In the genomic region with DNA sequence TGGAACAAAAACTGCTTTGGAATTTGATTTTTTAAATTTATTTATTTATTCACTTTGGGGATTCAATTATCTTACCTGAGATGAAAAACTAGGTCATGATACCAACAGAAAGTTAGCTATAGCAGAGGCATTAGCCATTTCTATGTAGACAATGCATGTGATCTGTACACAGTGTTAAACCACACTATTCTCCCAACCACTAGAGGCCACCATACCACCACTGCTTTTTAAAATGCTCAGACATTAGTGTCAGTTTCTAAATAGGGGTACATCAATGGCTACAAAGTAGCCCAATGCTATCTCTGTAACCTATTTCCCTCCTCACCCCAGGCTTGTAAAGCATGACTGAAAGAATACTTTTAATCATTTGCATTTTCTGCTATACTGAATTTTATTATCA, we compare ENCODE assay signal across 11 mouse cellular contexts. TPM values are rescaled to one million over a fixed set of nuclear protein-coding genes. Genes with fewer than 3 reads are reported as not detected.
DNase-seq lines count a peak whose midpoint lies in the region; ATAC-seq and TF ChIP-seq lines count a peak whose summit lies in the region.
"Had no signal": no experiment of that assay in that cellular context is flagged by ENCODE, and none has a peak within 500 bp of the region (broad histone marks: within the 10 kb centered on the region; RNA-seq: fewer than 3 reads in every experiment).

No protein-coding gene starts in this region.

- no peak overlapping the region for H3K4me2 ChIP-seq in heart, embryonic 14.5 days (ENCODE audit: low read length)
- no peak overlapping the region for H3K4me2 ChIP-seq in heart, embryonic 12.5 days
- no peak overlapping the region for H3K4me2 ChIP-seq in forebrain, postnatal 0 days (ENCODE audit: low read depth)
- H3K4me2 ChIP-seq: embryonic facial prominence, embryonic 13.5 days; lung, embryonic 15.5 days had no signal

- peak; percentile 59 for TF ChIP-seq CTCF in forebrain, postnatal 0 days (IDR thresholded peaks at IDR 0.05; ENCODE audit: low read depth)

- intact Hi-C loops in gastrocnemius, postnatal 14 days (cut with DNase I; ENCODE audit: low total_unique reads), result no loop called here

- peak; percentile 35 for DNase-seq in 416B (ENCODE audit: low read depth)
- DNase-seq in NIH3T3 (ENCODE audit: low read depth), result peak; percentile 57
- peak; percentile 23 for DNase-seq in forebrain, postnatal 0 days
- no peak for DNase-seq in gastrocnemius, postnatal 14 days
- no peak for DNase-seq in layer of hippocampus, adult 9-11 months
- no peak for DNase-seq in layer of hippocampus, postnatal 14 days (ENCODE audit: low spot score in 2 of 2)
- DNase-seq: kidney, adult 9 months had no signal

- no peaks in the 10 kb centered on the region for H3K9me3 ChIP-seq in heart, embryonic 14.5 days (ENCODE audit: control insufficient read depth, low read length)
- no peaks in the 10 kb centered on the region for H3K9me3 ChIP-seq in heart, embryonic 12.5 days (replicated peaks)
- H3K9me3 ChIP-seq in forebrain, postnatal 0 days (ENCODE audit: low read length), result no peaks in the 10 kb centered on the region
- H3K9me3 ChIP-seq: embryonic facial prominence, embryonic 13.5 days; lung, embryonic 15.5 days had no signal

- no peak overlapping the region for H3K4me3 ChIP-seq in heart, embryonic 14.5 days (ENCODE audit: control insufficient read depth in 1 of 2, insufficient read depth in 1 of 2, low read depth in 1 of 2, low read length in 2 of 2)
- H3K4me3 ChIP-seq in heart, embryonic 12.5 days, result no peak overlapping the region
- H3K4me3 ChIP-seq in forebrain, postnatal 0 days (ENCODE audit: low read depth, low read length), result no peak overlapping the region
- H3K4me3 ChIP-seq: embryonic facial prominence, embryonic 13.5 days; lung, embryonic 15.5 days had no signal

- H3K9ac ChIP-seq in heart, embryonic 14.5 days (ENCODE audit: low read length), result no peak overlapping the region
- no peak overlapping the region for H3K9ac ChIP-seq in heart, embryonic 12.5 days
- no peak overlapping the region for H3K9ac ChIP-seq in forebrain, postnatal 0 days
- H3K9ac ChIP-seq: embryonic facial prominence, embryonic 13.5 days; lung, embryonic 15.5 days had no signal

- no peaks in the 10 kb centered on the region for H3K27me3 ChIP-seq in heart, embryonic 14.5 days (ENCODE audit: control insufficient read depth, insufficient read depth, low read length)
- H3K27me3 ChIP-seq in heart, embryonic 12.5 days (replicated peaks), result no peaks in the 10 kb centered on the region
- H3K27me3 ChIP-seq in forebrain, postnatal 0 days (ENCODE audit: insufficient read depth, low read length), result no peaks in the 10 kb centered on the region
- H3K27me3 ChIP-seq: embryonic facial prominence, embryonic 13.5 days; lung, embryonic 15.5 days had no signal

- no peak overlapping the region for H3K27ac ChIP-seq in heart, embryonic 14.5 days (replicated peaks in 1 of 2; ENCODE audit: control insufficient read depth in 1 of 2, insufficient read depth in 1 of 2, low read depth in 2 of 2, low read length in 2 of 2)
- no peak overlapping the region for H3K27ac ChIP-seq in heart, embryonic 12.5 days (ENCODE audit: poor library complexity, severe bottlenecking)
- no peak overlapping the region for H3K27ac ChIP-seq in forebrain, postnatal 0 days (ENCODE audit: low read depth, low read length)
- H3K27ac ChIP-seq: embryonic facial prominence, embryonic 13.5 days; lung, embryonic 15.5 days had no signal

- H3K4me1 ChIP-seq in heart, embryonic 14.5 days (ENCODE audit: control insufficient read depth in 2 of 2, insufficient read depth in 2 of 2, low read length in 2 of 2), result no peaks in the 10 kb centered on the region
- H3K4me1 ChIP-seq in heart, embryonic 12.5 days (replicated peaks), result 0 out of 2 replicates have a peak, but pooled peaks cover 3% of the 10 kb centered on the region
- H3K4me1 ChIP-seq in forebrain, postnatal 0 days (ENCODE audit: insufficient read depth), result no peaks in the 10 kb centered on the region
- H3K4me1 ChIP-seq: embryonic facial prominence, embryonic 13.5 days; lung, embryonic 15.5 days had no signal

- ATAC-seq in heart, embryonic 14.5 days (ENCODE audit: insufficient number of reproducible peaks, insufficient read depth, low FRiP score, low read depth), result peak; percentile 26; the same call in 1 of the 2 replicates
- ATAC-seq in heart, embryonic 12.5 days (ENCODE audit: insufficient number of reproducible peaks, low FRiP score), result no peak
- ATAC-seq in forebrain, postnatal 0 days, result no peak

- peaks cover 72% of the 10 kb centered on the region for H3K36me3 ChIP-seq in heart, embryonic 14.5 days (ENCODE audit: control insufficient read depth, insufficient read depth, low read length)
- H3K36me3 ChIP-seq in heart, embryonic 12.5 days, result peaks cover 43% of the 10 kb centered on the region
- H3K36me3 ChIP-seq in forebrain, postnatal 0 days (ENCODE audit: insufficient read depth), result peaks cover 45% of the 10 kb centered on the region

RNA-seq across cellular contexts. Expression of a gene that starts 26.1 kb away (rescaled TPM):
- polyA plus RNA-seq in heart, embryonic 14.5 days (2014; fragmentation: Nextera tagmentation; extraction: Ambion mirVana), result 22.9 and 25.7 TPM in 2 replicates
- polyA plus RNA-seq in heart, embryonic 12.5 days (2016; fragmentation: Nextera tagmentation; extraction: Ambion mirVana), result 23.8 and 25.1 TPM in 2 replicates
- 34.7 and 49.6 TPM in 2 replicates for total RNA-seq in forebrain, postnatal 0 days (2014; rRNA removed)
- 8.7 and 10.4 TPM in 2 replicates for polyA plus RNA-seq in forebrain, postnatal 0 days (2015; fragmentation: Nextera tagmentation; extraction: Ambion mirVana)
- 10 to 100 TPM in 1 of 2 experiments, 1 to 10 TPM in 1; 8.8 to 10.3 TPM for total RNA-seq in gastrocnemius, postnatal 14 days (2021)
- total RNA-seq in layer of hippocampus, postnatal 14 days (2021), result 10 to 100 TPM; 50.4 to 56.4 TPM

RNA-seq across cellular contexts. Expression of a gene that starts 26.3 kb away (rescaled TPM):
- polyA plus RNA-seq in heart, embryonic 14.5 days (2014; fragmentation: Nextera tagmentation; extraction: Ambion mirVana), result 33.2 and 34.0 TPM in 2 replicates
- polyA plus RNA-seq in heart, embryonic 12.5 days (2016; fragmentation: Nextera tagmentation; extraction: Ambion mirVana), result 38.4 TPM in 2 replicates
- total RNA-seq in forebrain, postnatal 0 days (2014; rRNA removed), result 25.7 and 26.2 TPM in 2 replicates
- 52.3 and 53.8 TPM in 2 replicates for polyA plus RNA-seq in forebrain, postnatal 0 days (2015; fragmentation: Nextera tagmentation; extraction: Ambion mirVana)
- total RNA-seq in gastrocnemius, postnatal 14 days (2021), result 10 to 100 TPM; 17.7 to 18.4 TPM
- total RNA-seq in layer of hippocampus, postnatal 14 days (2021), result 10 to 100 TPM; 37.5 to 45.1 TPM

Comparison
In these comparisons a context has a peak if more than half of its experiments do, and no peak if none do; other contexts are left out.
1. DNase-seq: peak in 416B (single experiment), NIH3T3 (single experiment) and forebrain, postnatal 0 days (single experiment); none in gastrocnemius, postnatal 14 days (single experiment), layer of hippocampus, adult 9-11 months (single experiment) and layer of hippocampus, postnatal 14 days (0 of 2).